8 mouse cellular contexts compared by ENCODE assay signal in the genomic region with DNA sequence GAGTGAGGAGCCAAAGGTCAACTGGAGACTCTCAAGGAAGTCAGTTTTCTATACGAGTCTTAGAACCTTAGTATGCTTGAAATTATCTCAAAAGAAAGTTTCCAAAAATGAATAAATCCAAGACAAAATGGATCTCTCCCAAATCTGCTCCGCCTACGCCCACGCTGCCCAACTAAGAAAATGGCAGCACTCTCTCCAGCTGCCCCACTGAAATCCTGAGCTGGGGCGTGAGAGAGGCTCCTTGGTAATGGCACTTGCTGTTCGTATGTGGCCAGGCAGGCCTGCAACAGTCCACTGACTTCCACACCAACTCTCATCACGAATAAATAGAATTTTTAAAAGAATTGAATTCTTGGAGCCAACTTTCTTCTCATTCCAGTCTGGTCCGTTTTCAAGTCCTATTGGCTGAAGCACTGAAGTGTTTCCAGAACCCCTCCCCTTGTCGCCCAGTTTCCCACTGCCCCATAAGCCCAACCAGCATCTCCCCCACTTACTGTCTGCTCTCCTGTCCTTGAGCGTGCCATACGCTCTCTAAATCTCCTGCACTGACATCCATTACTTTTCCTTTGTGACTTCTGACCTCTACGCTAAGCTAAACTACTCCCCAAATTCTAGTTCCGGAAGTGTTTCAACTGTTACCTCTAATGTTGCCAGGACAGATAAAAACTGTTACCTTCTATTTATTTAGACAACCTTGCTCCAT. TPM values are rescaled to one million over a fixed set of nuclear protein-coding genes. Genes with fewer than 3 reads are reported as not detected.
DNase-seq lines count a peak whose midpoint lies in the region; ATAC-seq lines count a peak whose summit lies in the region.

No protein-coding gene starts in this region.

- H3K9ac ChIP-seq in heart, embryonic 12.5 days, result peak overlapping the region; percentile 91
- peak overlapping the region; percentile 44; the same call in 1 of the 2 replicates for H3K9ac ChIP-seq in hindbrain, embryonic 11.5 days (ENCODE audit: low read depth, low read length)
- H3K9ac ChIP-seq in midbrain, embryonic 13.5 days (replicated peaks), result peak overlapping the region; percentile 57; the same call in 1 of the 2 replicates

- no peak for ATAC-seq in heart, embryonic 12.5 days (ENCODE audit: insufficient number of reproducible peaks, low FRiP score)
- no peak for ATAC-seq in hindbrain, embryonic 11.5 days (ENCODE audit: low FRiP score)
- ATAC-seq in midbrain, embryonic 13.5 days, result no peak

- peak overlapping the region; percentile 57 for H3K4me3 ChIP-seq in heart, embryonic 12.5 days
- H3K4me3 ChIP-seq in embryonic facial prominence, embryonic 10.5 days, result peak overlapping the region; percentile 58
- no peak overlapping the region for H3K4me3 ChIP-seq in hindbrain, embryonic 11.5 days (ENCODE audit: low read depth, low read length)
- H3K4me3 ChIP-seq in midbrain, embryonic 13.5 days (replicated peaks), result 0 out of 2 replicates have a peak overlapping the region, but pooled peaks have one; percentile 39

- peaks cover 11% of the 10 kb centered on the region for H3K36me3 ChIP-seq in heart, embryonic 12.5 days
- no peaks in the 10 kb centered on the region for H3K36me3 ChIP-seq in embryonic facial prominence, embryonic 10.5 days (replicated peaks)
- H3K36me3 ChIP-seq in hindbrain, embryonic 11.5 days (ENCODE audit: control insufficient read depth, insufficient read depth, low read length), result no peaks in the 10 kb centered on the region
- H3K36me3 ChIP-seq in midbrain, embryonic 13.5 days, result no peaks in the 10 kb centered on the region

- intact Hi-C loops in heart, postnatal 25 days (cut with DNase I), result no loop called here
- intact Hi-C loops in left cerebral cortex, postnatal 4 days (cut with DNase I), result no loop called here

- peak overlapping the region; percentile 66 for H3K4me2 ChIP-seq in heart, embryonic 12.5 days
- H3K4me2 ChIP-seq in hindbrain, embryonic 11.5 days (replicated peaks; ENCODE audit: low read depth, low read length), result peak overlapping the region; percentile 74
- peak overlapping the region; percentile 73 for H3K4me2 ChIP-seq in midbrain, embryonic 13.5 days (replicated peaks)

- DNase-seq in heart, postnatal 25 days (ENCODE audit: low spot score), result no peak
- DNase-seq in embryonic facial prominence, embryonic 10.5 days (ENCODE audit: low spot score), result no peak
- no peak for DNase-seq in hindbrain, embryonic 11.5 days (ENCODE audit: low spot score)
- DNase-seq in thymus, postnatal 10 days (ENCODE audit: low spot score in 2 of 2), result no peak
- no peak for DNase-seq in left cerebral cortex, postnatal 4 days
- DNase-seq in urinary bladder, postnatal 36 days (ENCODE audit: low spot score in 2 of 2), result no peak

- peaks cover 37% of the 10 kb centered on the region for H3K4me1 ChIP-seq in heart, embryonic 12.5 days (replicated peaks)
- peaks cover 39% of the 10 kb centered on the region for H3K4me1 ChIP-seq in embryonic facial prominence, embryonic 10.5 days
- H3K4me1 ChIP-seq in hindbrain, embryonic 11.5 days (replicated peaks; ENCODE audit: control insufficient read depth, insufficient read depth, low read length), result peaks cover 6% of the 10 kb centered on the region
- H3K4me1 ChIP-seq in midbrain, embryonic 13.5 days (replicated peaks), result peaks cover 23% of the 10 kb centered on the region

- 71% methylated on average over 13 of the region's 13 CpGs for WGBS in heart, embryonic 12.5 days
- WGBS in embryonic facial prominence, embryonic 10.5 days, result 67% methylated on average over 13 of the region's 13 CpGs
- 67% methylated on average over 13 of the region's 13 CpGs for WGBS in hindbrain, embryonic 11.5 days
- WGBS in midbrain, embryonic 13.5 days, result 70% methylated on average over 13 of the region's 13 CpGs

- H3K9me3 ChIP-seq in heart, embryonic 12.5 days (replicated peaks), result no peaks in the 10 kb centered on the region
- no peaks in the 10 kb centered on the region for H3K9me3 ChIP-seq in embryonic facial prominence, embryonic 10.5 days
- no peaks in the 10 kb centered on the region for H3K9me3 ChIP-seq in hindbrain, embryonic 11.5 days (ENCODE audit: control insufficient read depth, low read length)
- no peaks in the 10 kb centered on the region for H3K9me3 ChIP-seq in midbrain, embryonic 13.5 days

- H3K27ac ChIP-seq in heart, embryonic 12.5 days (ENCODE audit: poor library complexity, severe bottlenecking), result peak overlapping the region; percentile 99
- H3K27ac ChIP-seq in embryonic facial prominence, embryonic 10.5 days (replicated peaks), result peak overlapping the region; percentile 92
- no peak overlapping the region for H3K27ac ChIP-seq in hindbrain, embryonic 11.5 days (ENCODE audit: low read depth, low read length)
- peak overlapping the region; percentile 15; the same call in 1 of the 2 replicates for H3K27ac ChIP-seq in midbrain, embryonic 13.5 days

- no peaks in the 10 kb centered on the region for H3K27me3 ChIP-seq in heart, embryonic 12.5 days (replicated peaks)
- H3K27me3 ChIP-seq in embryonic facial prominence, embryonic 10.5 days (replicated peaks; ENCODE audit: low read depth, poor library complexity, severe bottlenecking), result peaks cover 26% of the 10 kb centered on the region
- H3K27me3 ChIP-seq in hindbrain, embryonic 11.5 days (ENCODE audit: control insufficient read depth, insufficient read depth, low read length), result 0 out of 2 replicates have a peak, but pooled peaks cover 3% of the 10 kb centered on the region
- peaks cover 14% of the 10 kb centered on the region for H3K27me3 ChIP-seq in midbrain, embryonic 13.5 days

RNA-seq across cellular contexts. Expression of a gene that starts 1.0 kb away (rescaled TPM):
- polyA plus RNA-seq in heart, embryonic 12.5 days (2016; fragmentation: Nextera tagmentation; extraction: Ambion mirVana), result 1,723 and 1,724 TPM in 2 replicates
- 100 to 1,000 TPM; 200 to 205 TPM for total RNA-seq in heart, postnatal 25 days (2021)
- 82.9 and 91.7 TPM in 2 replicates for polyA plus RNA-seq in embryonic facial prominence, embryonic 10.5 days (2016; fragmentation: Nextera tagmentation; extraction: Ambion mirVana)
- polyA plus RNA-seq in hindbrain, embryonic 11.5 days (2014; fragmentation: Nextera tagmentation; extraction: Ambion mirVana), result 96.1 and 133 TPM in 2 replicates
- polyA plus RNA-seq in midbrain, embryonic 13.5 days (2015; fragmentation: Nextera tagmentation; extraction: Ambion mirVana), result 33.0 and 37.4 TPM in 2 replicates
- total RNA-seq in left cerebral cortex, postnatal 4 days (2021), result 10 to 100 TPM; 13.4 to 18.6 TPM

Comparison
In these comparisons a context has a peak if more than half of its experiments do, and no peak if none do; other contexts are left out.
1. RNA of a gene that starts 1.0 kb away (polyA plus RNA-seq): 1,723 to 1,724 TPM in heart, embryonic 12.5 days; 96.1 to 133 TPM in hindbrain, embryonic 11.5 days, 82.9 to 91.7 TPM in embryonic facial prominence, embryonic 10.5 days and 33.0 to 37.4 TPM in midbrain, embryonic 13.5 days; every median in the first group is over 10 times any median in the second.
2. Peak in every context shown above with its lines, with median percentiles within 50 percentile points of each other: H3K4me2 ChIP-seq and H3K9ac ChIP-seq.